Mouse (Mus musculus) cerebellum, postnatal 14 days (tissue): ENCODE results near the gene Pfn4.
A peak's percentile ranks its signal among the peaks of the same experiment; 100 is the strongest.
"Not testable (repeated sequence)": the region's sequence is repeated elsewhere in the genome, so short reads cannot be mapped to it uniquely, and the experiment has no call there.

ENCODE experiments used
- DNase-seq, 2 experiments: peaks; one replicate each; pipeline ENCODE4 v3.0.0; 2021; ENCODE audit warnings: mixed read lengths in 2 of 2

The Pfn4 gene

DNA sequence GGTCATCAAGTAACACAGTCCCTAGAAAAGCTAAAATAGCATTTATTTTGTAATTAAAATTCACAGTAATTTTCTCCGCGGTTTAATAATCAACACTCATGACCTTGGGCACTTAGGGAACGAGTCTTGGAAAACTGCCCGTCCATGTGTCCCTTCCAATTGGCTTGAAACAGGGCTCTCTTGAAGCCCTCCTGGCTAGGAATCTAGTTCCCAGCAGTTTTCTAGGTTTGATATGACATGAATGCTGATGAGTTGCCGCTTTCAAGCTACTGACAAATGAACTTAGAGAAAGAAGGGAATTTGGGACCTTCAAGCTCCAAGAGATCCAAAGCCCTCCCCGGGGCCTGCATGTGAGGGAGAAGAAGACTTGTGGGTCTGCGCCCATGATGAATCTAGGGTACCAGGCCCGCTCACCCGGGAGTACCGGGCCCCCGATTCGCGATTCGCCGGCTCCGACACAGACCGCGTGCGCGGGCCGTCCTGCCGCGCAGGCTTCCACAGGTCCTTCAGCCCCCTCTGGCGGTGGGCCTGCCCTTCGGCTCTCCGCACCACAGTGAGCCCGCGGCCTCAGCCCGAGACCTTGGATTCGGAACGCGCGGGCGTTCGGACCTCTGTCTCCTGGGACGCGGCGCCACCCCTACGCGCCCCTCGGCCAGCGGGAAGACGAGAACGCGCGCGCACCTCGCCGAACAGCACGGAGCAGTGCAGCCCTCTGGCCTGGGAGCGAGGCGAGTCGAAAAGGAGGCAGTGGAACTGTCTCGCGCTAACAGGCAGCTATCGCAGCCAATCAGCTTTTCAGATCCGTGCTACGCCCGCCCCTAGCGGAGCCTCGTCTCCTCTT, at the start of gene Pfn4, which contains the start of gene Fam228b:
TSS of gene Pfn4 (plus strand) at position 531 of the 841 bp plus-strand sequence.
TSS of gene Fam228b (minus strand) at position 776 of the 841 bp plus-strand sequence.
- peak; percentile 99 to 100 for DNase-seq

DNA sequence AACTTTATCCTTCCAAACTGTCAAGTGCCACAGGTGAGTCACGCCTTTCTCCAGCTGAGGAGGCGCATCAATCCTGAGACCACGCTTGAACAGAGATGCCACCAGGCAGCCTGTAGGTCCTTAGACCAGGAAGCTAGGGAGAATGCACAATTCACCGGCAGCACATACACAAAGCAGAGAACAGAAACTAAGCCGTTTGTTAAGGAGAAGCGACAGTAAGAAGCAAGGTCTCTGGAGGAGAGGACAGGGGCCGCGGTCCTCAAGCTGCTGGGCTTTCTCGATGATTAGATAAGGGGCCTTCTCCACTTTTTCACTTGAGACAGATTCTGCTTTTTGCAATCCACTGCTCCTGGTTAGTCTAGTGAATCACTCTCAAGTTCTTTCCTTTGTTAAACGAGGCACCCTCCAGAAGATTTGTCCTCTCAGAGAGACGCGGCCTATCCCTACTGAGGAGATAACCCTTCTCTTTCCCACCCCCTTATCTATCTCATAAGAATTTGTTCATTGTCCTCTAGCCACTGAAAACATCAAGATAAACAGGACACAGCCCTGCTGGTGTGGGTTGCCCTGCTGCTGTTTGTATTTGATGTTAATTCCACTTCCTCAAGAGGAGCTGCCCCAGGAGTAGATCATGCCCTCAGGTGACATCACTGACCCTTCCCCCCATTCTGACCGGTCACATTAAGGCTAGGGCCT, 49.6 kb upstream of the Pfn4 start:
- DNase-seq: no peak

DNA sequence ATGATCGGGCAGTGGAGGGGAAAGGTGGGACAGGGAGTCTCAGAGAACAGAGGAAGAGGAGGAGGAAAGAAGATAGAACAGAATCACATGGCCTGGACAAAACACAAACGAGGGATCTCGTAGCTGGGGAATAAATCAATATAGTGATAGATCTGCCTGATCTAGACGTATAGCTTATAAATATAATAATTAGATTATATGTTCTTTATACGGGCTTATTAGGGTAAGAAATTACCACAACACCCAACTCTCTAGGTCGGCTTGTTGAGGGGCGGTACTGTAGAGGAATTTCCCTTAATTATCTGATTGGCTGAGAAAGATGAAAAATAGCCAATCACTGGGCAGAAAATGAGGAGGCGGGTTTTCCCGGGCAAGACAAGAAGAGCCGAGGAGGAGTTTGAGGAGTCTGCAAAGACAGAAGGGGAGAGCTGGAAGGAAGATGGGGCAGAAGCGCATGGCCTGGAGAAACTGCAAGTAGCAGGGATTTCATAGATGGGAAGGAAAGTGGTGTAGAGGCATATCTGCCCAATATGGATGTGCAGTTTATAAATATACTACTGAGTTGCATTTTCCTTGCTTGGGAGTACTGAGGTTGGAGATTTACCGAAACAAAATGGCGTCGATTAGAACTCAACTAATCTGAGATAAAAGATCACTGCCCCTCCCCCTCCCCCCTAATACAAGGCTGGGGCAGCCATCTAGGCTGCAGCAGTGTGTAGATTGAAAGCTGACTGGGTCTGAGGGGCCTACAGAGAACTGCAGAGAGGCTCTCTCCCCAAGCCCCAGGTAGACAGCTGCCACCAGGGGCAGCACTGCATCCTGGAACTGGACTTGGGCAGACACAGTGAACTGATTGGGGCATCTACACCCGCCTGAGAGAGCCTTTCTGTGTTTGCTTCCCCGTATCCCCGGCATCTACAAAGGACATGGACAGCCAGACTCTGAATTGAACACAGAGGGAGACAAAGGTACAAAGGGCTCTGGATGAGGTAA, 48.8 kb upstream of the Pfn4 start:
- no peak for DNase-seq

DNA sequence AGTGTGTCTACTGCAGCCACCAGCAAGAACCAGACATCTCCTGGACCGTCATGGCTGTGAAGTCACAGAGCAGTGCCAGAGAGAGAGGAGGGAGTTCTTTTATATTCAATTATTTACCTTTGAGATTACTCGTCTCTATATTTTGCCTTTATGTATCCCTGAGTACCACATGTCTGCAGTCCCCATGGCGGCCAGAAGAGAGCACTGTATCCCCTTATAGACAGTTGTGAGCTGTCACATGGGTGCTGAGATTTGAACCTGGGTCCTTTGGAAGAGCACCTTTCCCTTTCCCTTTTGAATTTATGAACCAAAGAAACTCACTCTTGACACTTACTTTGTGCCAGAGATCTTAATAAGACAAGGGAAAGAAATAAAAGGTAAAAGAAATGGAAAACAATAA, 39.7 kb upstream of the Pfn4 start:
- DNase-seq: no peak

DNA sequence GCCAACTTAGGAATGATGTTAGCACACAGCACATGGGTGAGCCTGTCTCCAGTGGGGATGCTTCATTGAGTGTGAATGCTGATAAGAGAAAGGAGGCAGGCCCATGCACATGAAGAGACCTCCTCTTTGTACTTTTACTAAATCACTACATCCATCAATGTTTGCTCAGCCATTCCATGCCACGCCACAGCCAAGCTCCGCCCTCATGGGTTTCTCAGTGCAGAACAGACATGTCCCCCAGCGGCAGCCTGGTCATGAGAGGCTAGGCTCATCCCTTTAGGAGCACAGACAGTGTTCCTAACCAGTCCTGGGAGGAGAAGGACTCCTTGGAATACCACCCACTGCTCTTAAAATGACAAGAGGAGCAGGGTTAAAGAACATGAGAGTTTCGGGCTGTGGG, 37.2 kb upstream of the Pfn4 start:
- no peak for DNase-seq

DNA sequence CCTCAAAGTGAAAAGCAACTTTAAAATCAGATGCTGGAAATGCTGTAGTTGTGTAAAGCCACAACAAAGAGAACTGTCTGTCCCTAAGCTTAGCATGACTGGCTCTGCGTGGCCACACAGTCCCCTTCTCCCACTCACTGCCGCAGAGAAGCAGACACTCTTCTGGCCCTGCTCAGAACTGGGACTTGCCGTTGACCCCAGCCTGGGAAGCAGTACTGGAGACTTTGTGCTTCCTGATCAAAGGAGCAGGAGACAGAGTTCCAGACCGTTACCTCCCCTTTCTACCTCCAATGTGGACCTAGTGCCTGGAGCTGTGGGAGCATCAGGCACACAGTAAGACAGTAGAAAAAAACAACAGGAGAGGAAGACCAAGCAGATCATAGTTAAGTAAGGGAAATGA, 36.5 kb upstream of the Pfn4 start:
- no peak for DNase-seq

DNA sequence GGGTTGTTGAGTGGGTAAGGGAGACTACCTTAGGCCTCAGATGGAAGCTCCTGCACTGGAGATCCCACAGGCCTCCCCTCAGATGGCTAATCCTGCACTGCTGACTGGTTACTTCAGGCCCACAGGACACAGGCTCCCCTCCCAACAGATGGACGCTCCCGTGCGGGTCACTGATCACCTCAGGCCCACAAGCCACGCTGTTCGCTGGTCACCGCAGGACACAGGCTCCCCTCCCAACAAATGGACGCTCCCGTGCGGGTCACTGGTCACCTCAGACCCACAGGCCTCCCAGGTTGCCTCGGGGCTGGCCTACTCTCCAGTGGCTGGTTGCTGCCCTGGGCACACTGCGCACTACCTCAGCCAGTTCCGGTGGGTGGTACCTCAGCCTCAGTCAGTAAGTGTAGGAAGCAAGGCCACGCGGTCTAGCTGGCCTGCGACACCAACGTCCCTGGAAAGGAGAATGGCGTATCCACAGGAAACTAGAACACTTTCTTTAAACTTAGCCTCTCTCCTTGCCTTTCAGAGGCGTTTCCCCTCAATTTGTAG, 30.7 kb upstream of the Pfn4 start, which contains the start of gene Fam228a:
TSS of gene Fam228a (minus strand) at position 400 of the 546 bp plus-strand sequence.
- no peak for DNase-seq

DNA sequence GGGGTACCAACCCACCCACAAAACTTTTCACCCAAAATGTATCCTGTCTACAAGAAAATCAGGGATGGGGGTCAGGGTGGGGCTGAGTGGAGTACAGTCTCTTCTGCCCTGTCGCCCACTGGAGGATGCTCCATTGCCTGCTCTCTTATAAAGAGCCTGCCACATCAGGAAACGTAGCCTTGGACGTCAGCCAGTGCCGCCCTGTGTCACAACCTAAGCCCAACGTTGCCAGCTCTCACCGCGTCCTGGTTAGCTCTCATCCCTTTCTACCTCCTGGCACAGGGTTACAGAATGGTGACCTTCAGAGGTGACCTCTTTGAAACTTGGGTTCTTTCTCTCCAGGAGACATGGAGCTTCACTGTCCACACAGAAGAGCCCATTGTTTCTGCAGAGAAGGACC, 28.0 kb upstream of the Pfn4 start:
- DNase-seq: no peak

DNA sequence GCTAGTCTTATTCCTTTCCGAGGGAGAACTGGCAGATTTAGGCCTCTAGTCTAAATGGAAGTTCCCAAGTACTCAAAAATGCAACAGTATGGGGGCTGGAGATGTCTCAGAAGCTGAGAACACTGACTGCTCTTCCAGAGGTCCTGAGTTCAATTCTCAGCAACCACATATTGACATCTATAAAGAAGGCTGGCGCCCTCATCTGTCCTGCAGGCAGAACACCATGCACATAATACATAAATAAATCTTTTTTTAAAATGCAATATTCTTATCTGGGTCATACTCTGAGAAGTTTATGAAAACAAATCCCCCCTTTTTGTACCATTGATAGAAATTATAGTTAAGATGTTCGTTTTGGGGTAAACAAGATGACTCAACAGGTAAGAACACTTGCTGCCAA, 26.6 kb upstream of the Pfn4 start:
- no peak for DNase-seq

DNA sequence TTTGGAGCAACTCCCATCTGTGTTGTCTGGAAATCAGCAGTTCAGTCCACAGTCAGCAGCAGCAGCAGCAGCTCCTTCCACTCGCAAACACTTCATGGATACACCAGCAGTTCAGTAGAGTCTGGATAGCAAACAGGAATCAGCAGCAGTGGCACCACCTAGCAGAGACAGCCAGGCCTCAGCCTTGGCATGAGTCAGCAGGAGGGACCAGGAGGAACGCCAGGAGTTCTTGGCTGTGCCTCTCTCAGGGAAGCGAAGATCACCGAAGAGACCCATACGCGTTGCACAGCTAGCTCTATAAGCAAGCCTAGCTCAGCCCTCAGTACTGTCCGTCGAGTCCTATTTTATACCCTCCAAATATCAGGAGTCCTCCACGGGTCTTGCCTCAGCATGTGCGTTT, 24.3 kb upstream of the Pfn4 start:
- no peak for DNase-seq

DNA sequence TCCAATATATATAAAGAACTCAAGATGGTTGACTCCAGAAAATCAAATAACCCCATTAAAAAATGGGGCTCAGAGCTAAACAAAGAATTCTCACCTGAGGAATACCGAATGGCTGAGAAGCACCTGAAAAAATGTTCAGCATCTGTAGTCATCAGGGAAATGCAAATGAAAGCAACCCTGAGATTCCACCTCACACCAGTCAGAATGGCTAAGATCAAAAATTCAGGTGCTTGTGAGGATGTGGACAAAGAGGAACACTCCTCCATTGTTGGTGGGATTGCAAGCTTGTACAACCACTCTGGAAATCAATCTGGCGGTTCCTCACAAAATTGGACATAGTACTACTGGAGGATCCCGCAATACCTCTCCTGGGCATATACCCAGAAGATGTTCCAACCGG, 14.4 kb upstream of the Pfn4 start:
- not testable (repeated sequence) for DNase-seq

DNA sequence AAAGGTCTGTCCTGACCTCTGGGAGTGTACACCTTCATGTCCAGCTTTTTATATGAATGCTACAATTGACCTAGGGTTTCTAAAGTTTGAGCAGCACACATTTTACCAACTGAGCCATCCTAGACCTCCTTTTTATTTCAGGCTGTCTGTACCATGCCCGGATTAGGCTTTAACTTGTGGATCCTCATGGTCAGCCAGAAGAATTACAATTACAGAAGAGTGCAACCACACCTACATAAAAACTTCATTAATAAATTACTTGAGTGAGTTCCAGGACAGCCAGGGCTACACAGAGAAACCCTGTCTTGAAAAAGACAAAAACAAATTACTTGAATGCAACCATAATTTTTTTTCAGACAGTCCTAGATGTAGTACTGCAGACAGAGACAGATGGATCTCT, 11.8 kb upstream of the Pfn4 start:
- DNase-seq: no peak

DNA sequence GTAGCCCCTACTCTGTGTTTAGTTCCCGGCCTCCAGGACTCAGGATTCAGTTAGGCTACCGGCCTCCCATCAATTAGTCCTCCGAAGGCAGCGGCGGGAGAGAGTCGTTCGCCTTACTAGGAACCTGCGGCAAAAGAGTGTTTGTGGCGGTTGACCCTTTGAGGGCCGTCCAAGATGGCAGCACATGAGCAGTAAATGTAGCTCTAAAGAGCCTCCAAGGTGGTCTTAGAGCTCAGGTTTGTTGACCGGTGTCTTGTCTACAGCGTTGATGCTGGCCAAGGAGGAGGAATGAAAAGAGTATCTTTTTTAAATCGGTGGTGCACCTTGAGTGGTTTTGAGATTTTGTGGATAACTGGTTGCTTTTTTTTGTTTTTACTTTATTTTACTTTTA, 506 bp downstream of the Pfn4 start:
- no peak for DNase-seq

DNA sequence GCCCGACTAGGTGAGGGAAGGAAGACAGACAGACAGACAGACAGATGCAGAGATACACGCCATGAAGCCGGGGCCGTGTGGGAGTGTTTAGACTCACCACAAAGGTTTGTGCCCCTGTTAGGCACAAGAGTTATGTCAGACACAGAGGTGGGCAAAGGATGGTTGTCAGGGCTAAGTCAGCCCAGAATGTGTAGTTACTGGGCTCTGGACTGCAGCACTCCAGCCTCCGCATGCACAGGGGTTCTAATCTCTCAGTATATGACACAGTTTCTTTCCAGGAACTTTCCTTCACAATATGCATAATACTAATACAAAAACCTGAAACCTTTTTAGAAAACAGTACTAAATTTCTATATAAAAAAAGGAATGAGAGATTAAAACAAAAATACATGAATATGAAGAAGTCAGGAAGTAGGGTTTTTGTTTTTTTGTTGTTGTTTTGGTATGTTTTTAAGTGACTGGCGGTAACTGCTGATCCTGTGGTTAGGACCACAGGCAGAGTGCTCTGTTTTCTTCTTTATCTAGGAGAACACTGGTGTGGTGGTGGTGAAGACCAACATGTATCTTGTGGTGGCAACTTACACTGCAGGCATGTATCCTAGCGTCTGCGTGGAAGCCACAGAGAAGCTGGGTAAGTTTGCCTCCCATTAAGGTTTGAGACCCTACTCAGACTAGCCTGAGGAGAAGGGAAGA, 6.2 kb downstream of the Pfn4 start:
- DNase-seq: no peak

DNA sequence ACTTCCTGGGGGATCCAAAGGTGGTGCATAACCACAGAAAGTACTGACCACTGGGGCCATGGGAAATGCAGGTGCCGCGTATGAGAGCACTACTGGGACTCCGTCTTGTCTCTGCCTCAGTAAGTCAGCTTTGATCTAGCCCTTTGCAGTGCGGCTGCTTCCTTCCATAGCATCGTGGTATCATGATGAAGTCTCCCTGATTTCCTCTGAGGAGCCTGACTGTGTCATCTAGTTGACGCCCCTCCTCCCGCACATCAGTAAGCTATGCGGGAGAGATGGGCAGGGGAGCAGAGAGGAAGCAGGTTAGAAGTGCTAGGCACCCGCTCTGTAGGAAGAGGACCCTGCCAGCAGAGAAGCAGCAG, 6.7 kb downstream of the Pfn4 start:
- no peak for DNase-seq

DNA sequence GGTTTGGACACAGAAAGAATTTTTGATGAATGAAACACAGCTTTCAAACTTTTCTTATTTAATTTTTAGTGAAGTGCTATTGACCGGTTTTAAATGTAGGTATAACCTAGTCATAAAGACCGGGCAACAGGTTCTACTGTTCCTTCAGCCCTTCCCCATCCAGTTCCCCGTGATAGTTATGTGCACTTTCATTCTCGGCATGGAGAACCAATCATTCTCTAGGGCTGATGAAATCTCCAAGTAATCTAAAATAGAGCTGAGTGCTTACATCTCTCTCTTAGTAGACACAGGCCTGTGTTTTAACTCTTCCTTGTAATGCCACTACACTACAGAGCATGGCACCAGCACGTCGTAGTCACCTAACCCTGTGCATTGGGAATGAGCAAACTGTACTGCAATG, 8.9 kb downstream of the Pfn4 start:
- no peak for DNase-seq

DNA sequence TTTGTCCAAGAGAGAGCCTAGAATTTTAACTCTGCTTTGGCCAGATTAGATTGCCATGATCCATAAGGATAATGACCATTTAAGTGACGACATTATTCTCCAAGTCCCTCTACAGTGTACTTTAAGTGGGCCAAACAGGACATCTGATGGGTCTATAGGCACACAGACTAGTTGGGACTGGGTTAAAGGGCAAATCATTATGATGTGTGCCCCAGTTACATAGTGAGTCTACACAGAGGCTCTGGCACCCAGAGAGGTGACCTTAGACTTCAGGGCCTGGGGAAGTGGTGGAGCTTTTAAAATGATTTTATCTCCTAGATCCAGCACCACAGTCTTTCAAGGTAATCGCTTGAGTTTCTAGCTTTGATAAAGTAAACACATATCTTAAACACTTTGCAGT, 11.4 kb downstream of the Pfn4 start:
- DNase-seq: no peak

DNA sequence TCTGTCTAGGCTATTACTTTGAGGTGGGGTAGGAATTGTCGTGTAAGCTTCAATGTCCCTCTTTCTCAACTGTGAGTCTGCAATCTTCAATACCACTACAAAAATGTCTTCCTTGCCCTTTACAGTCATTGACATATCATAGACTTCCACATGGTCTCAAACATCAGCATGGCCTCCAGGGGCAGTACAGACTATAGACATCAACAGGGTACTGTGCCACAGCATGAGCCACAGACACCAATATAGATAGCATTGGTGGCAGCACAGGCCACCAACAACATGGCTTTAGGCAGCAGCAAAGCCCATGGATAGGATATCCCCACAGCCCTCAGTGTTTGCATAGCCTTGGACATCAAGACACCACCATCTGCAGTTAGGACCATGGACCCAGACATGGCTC, 12.4 kb downstream of the Pfn4 start:
- DNase-seq: no peak

DNA sequence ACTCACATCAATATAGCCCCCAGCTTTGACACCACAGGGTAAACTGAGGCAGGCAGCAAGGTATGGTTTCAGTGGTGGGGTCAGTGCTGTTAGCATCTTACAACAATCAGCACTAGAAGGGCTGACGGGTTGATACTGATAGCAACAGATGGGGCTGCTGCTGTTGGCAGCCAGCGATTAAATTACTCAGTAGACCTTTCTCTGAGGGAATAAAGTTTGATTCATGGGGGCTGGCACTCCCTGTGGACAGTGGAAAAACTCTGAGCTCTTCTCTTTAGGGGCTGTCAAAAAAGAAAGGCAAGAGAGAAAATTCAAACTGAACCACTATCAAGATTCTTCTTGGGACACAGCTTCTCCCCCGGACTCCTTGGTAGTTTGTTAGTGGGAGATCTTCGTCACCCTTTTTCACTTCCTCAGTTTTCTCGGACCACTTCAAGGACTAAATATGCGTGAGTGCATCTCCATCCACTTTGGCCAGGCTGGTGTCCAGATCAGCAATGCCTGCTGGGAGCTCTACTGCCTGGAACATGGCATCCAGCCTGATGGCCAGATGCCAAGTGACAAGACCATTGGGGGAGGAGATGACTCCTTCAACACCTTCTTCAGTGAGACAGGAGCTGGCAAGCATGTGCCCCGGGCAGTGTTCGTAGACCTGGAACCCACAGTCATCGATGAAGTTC, 13.0 kb downstream of the Pfn4 start:
- peak; percentile 57 to 64 for DNase-seq

DNA sequence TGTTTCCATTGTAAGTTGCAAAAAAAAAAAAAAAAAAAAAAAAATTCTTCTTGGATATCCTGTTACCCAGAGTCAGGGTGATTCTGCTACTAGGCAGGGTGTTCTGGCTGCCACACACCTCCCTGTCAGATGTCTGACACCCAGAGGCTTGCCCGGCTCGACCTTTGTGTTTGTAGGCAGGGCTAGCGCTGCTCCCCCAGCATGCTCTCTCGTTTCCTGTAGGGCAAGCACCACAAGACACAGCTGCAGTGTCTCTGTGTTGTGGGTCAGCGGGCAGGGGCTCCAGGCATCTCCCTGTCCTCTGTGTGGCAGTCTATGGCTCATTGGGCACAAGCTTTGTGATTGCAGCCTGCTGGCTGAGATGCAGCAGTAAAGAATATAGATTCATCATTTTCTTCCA, 14.8 kb downstream of the Pfn4 start:
- no peak for DNase-seq

DNA sequence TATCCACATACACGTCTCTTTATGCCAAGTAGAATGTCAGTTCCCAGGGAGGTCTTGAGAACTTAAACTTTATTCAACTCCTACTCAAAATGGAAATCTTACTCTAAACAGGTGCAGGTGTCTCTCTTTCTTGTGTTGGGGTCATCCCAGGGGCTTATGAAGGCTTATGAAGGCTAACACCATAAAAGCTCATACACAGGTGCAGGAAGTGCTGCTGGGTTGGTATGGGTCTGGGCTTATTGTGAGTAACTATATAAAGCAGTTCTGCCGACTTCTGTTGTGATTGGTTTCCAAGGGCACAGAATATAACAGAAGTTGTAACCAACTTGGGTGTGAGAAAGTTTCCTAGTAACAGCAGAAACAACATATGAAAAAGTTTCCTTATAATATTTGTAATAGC, 15.6 kb downstream of the Pfn4 start:
- DNase-seq: no peak

DNA sequence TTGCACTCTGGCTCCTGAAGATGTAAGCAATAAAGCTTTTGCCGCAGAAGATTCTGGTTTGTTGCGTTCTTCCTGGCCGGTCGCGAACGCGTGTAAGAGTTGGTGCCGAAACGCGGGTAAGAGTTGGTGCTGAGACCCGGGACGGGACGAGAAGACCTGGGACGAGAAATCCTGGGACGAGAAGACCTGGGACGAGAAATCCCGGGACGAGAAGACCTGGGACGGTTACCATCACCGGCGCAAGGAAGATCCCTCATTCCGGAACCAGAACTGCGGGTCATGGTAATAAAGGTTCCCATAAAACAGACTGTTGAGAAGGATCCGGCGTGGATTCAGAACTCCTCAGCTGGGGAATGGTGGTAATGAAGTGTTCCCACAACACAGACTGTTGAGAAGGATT, 19.3 kb downstream of the Pfn4 start:
- DNase-seq: not testable (repeated sequence)
